Mouse (Mus musculus): ENCODE data around the gene Mgat4b.

Mgat4b gene

GRCm38 (mm10) chr11:50225611-50226378 lies 15.1 kb downstream of the Mgat4b start:
- DNase-seq (ENCODE audit: low spot score in 2 of 2), result no peak

- no peak for DNase-seq (ENCODE audit: low spot score in 2 of 2)
Measured at GRCm38 (mm10) chr11:50226406-50226805, 15.7 kb downstream of the Mgat4b start.

GRCm38 (mm10) chr11:50227226-50227625 lies 16.5 kb downstream of the Mgat4b start:
- no peak for DNase-seq (ENCODE audit: low spot score in 2 of 2)

- DNase-seq (ENCODE audit: low spot score in 2 of 2), result no peak
Measured at GRCm38 (mm10) chr11:50227736-50228135, 17.0 kb downstream of the Mgat4b start.

GRCm38 (mm10) chr11:50228772-50229171 lies 18.1 kb downstream of the Mgat4b start:
- DNase-seq (ENCODE audit: low spot score in 2 of 2), result no peak

GRCm38 (mm10) chr11:50229252-50229910 lies 18.7 kb downstream of the Mgat4b start:
- no peak for DNase-seq (ENCODE audit: low spot score in 2 of 2)

- no peak for DNase-seq (ENCODE audit: low spot score in 2 of 2)
Measured at GRCm38 (mm10) chr11:50230481-50231304, 20.0 kb downstream of the Mgat4b start.

GRCm38 (mm10) chr11:50231411-50231810 lies 20.7 kb downstream of the Mgat4b start:
- DNase-seq (ENCODE audit: low spot score in 2 of 2), result peak; percentile 41 to 70

GRCm38 (mm10) chr11:50233022-50233421 lies 22.3 kb downstream of the Mgat4b start:
- DNase-seq (ENCODE audit: low spot score in 2 of 2), result no peak

- DNase-seq (ENCODE audit: low spot score in 2 of 2), result no peak
Measured at GRCm38 (mm10) chr11:50233993-50234392, 23.3 kb downstream of the Mgat4b start.

GRCm38 (mm10) chr11:50234606-50235005 lies 23.9 kb downstream of the Mgat4b start:
- no peak for DNase-seq (ENCODE audit: low spot score in 2 of 2)

GRCm38 (mm10) chr11:50236540-50236936 lies 25.8 kb downstream of the Mgat4b start:
- DNase-seq (ENCODE audit: low spot score in 2 of 2), result peak; percentile 91 to 92

- DNase-seq (ENCODE audit: low spot score in 2 of 2), result no peak
Measured at GRCm38 (mm10) chr11:50236937-50237835, 26.5 kb downstream of the Mgat4b start.

GRCm38 (mm10) chr11:50238324-50238723 lies 27.6 kb downstream of the Mgat4b start, which contains the start of gene Ltc4s:
TSS of gene Ltc4s (minus strand) at chr11:50238616.
- DNase-seq (ENCODE audit: low spot score in 2 of 2), result peak in 1 of 2 experiments; percentile 28

- DNase-seq (ENCODE audit: low spot score in 2 of 2), result no peak
Measured at GRCm38 (mm10) chr11:50238821-50239791, 28.4 kb downstream of the Mgat4b start.

GRCm38 (mm10) chr11:50240235-50240911 lies 29.7 kb downstream of the Mgat4b start:
- no peak for DNase-seq (ENCODE audit: low spot score in 2 of 2)

- DNase-seq (ENCODE audit: low spot score in 2 of 2), result peak in 1 of 2 experiments; percentile 32
Measured at GRCm38 (mm10) chr11:50243926-50244325, 33.2 kb downstream of the Mgat4b start.

GRCm38 (mm10) chr11:50245269-50245668 lies 34.6 kb downstream of the Mgat4b start:
- no peak for DNase-seq (ENCODE audit: low spot score in 2 of 2)

GRCm38 (mm10) chr11:50248473-50249171 lies 37.9 kb downstream of the Mgat4b start:
- DNase-seq (ENCODE audit: low spot score in 2 of 2), result no peak

Measured in spleen, postnatal 36 days (tissue).